Mouse (Mus musculus) testis, adult 2 months (tissue): Measurements from ENCODE around the gene Zkscan17. TPM values are rescaled to one million over a fixed set of nuclear protein-coding genes. Genes with fewer than 3 reads are reported as not detected.

Experiments
- H3K27ac ChIP-seq: fragments of 200-500 bp; 2 replicates; pipeline ENCODE4 v1.5.1; 2012; ENCODE audit warnings: low read depth, low read length; ENCODE audit not compliant: control insufficient read depth, insufficient read depth
- H3K27me3 ChIP-seq: fragments of 200-500 bp; 2 replicates; pipeline ENCODE4 v1.6.1; 2012; ENCODE audit warnings: mild to moderate bottlenecking, low read length, moderate library complexity; ENCODE audit not compliant: control insufficient read depth, insufficient read depth
- H3K36me3 ChIP-seq: fragments of 200-500 bp; 2 replicates; pipeline ENCODE4 v1.6.1; 2012; ENCODE audit warnings: mild to moderate bottlenecking, low read length; ENCODE audit not compliant: control insufficient read depth, insufficient read depth
- H3K4me1 ChIP-seq: fragments of 200-500 bp; 2 replicates; pipeline ENCODE4 v1.6.1; 2012; ENCODE audit warnings: low read length; ENCODE audit not compliant: control insufficient read depth, insufficient read depth
- H3K4me3 ChIP-seq: fragments of 200-500 bp; 2 replicates; pipeline ENCODE4 v1.5.1; 2012; ENCODE audit warnings: low read depth, mild to moderate bottlenecking, low read length, moderate library complexity, mixed read lengths; ENCODE audit not compliant: control insufficient read depth
- CTCF ChIP-seq: fragments of 200-500 bp; IDR thresholded peaks from 2 replicates; pipeline ENCODE4 v1.5.1; 2012; ENCODE audit warnings: low read depth, mild to moderate bottlenecking, inconsistent platforms, low read length, moderate library complexity; ENCODE audit not compliant: control insufficient read depth, insufficient read depth, insufficient replicate concordance
- POLR2A ChIP-seq: fragments of 200-500 bp; IDR thresholded peaks from 2 replicates; pipeline ENCODE4 v1.6.1; 2012; ENCODE audit warnings: low read depth, mild to moderate bottlenecking, inconsistent platforms, low read length, moderate library complexity; ENCODE audit not compliant: control insufficient read depth
- polyA plus RNA-seq: library from polyadenylated mRNA; depleted of rRNA; stranded (reverse); fragments of >200 nt; gene quantifications from 2 replicates; pipeline ENCODE4 v1.2.3, GENCODE M21; 2012

Gene Zkscan17
- polyA plus RNA-seq, 1 experiment: 75.9 TPM

GRCm38 (mm10) chr11:59519741-59520495 is 6.6 kb downstream of the Zkscan17 start:
- H3K27me3 ChIP-seq: no peaks in the 10 kb centered on the region
- TF ChIP-seq POLR2A (no peak), CTCF (no peak)
- H3K4me1 ChIP-seq: peaks cover 6% of the 10 kb centered on the region
- H3K27ac ChIP-seq: no peak overlapping the region
- no peaks in the 10 kb centered on the region for H3K36me3 ChIP-seq
- H3K4me3 ChIP-seq: no peak overlapping the region

- Histone ChIP-seq H3K36me3 (no peaks in the 10 kb centered on the region), H3K27ac (no peak overlapping the region), H3K4me3 (no peak overlapping the region; the same call in 1 of the 2 replicates), H3K27me3 (no peaks in the 10 kb centered on the region), H3K4me1 (peaks cover 6% of the 10 kb centered on the region)
- no peak for TF ChIP-seq POLR2A
- no peak for TF ChIP-seq CTCF
Observed at GRCm38 (mm10) chr11:59518226-59518625, 8.3 kb downstream of the Zkscan17 start.

DNA sequence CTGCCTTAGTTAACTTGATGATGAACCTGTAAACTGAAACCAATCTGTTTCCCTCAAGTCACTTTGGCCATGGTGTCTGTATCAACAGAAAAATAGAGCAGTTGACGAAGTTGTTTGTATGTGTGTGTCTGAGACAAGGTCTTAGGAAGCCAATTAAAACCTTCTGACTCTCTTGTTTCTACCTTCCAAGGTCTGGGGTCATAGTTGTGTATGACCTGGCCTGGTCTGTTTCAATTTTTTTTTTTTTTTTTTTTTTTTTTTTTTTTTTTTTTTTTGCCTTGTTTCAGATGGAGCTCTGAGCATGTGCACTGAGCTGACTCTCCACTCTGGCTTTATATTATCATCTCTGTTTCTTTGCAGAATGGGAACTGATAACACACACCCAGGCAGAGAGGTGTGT is 9.1 kb downstream of the Zkscan17 start:
- TF ChIP-seq POLR2A (no peak), CTCF (no peak)
- Histone ChIP-seq H3K27me3 (no peaks in the 10 kb centered on the region), H3K27ac (no peak overlapping the region), H3K4me3 (no peak overlapping the region), H3K4me1 (peaks cover 6% of the 10 kb centered on the region), H3K36me3 (no peaks in the 10 kb centered on the region)

- no peak for TF ChIP-seq CTCF
- no peak for TF ChIP-seq POLR2A
- H3K27ac ChIP-seq: no peak overlapping the region
- no peaks in the 10 kb centered on the region for H3K36me3 ChIP-seq
- H3K4me1 ChIP-seq: peaks cover 6% of the 10 kb centered on the region
- no peaks in the 10 kb centered on the region for H3K27me3 ChIP-seq
- H3K4me3 ChIP-seq: no peak overlapping the region
Observed at GRCm38 (mm10) chr11:59514789-59515188, 11.8 kb downstream of the Zkscan17 start.

DNA sequence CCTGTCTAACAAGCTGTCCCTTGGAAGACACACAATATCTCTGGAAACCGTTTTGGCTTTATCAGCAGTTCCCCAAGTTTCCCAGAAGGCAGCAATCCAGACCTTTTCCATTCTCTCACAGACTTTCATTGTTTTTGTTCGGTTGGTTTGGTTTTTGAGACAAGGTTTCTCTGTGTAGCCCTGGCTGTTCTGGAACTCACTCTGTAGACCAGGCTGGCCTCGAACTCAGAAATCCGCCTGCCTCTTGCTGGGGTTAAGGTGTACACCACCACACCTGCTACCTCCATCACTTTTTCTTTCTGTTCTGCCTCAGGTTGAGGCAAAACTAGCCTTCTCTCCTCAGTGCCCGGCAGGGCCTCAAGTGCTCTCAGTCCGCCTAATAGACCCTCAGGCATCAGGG is 12.2 kb downstream of the Zkscan17 start:
- H3K4me3 ChIP-seq: no peak overlapping the region
- TF ChIP-seq CTCF (no peak), POLR2A (no peak)
- H3K27ac ChIP-seq: no peak overlapping the region
- H3K36me3 ChIP-seq: no peaks in the 10 kb centered on the region
- no peaks in the 10 kb centered on the region for H3K27me3 ChIP-seq
- peaks cover 6% of the 10 kb centered on the region; the same call in 1 of the 2 replicates for H3K4me1 ChIP-seq

GRCm38 (mm10) chr11:59513556-59513955 is 13.0 kb downstream of the Zkscan17 start:
- Histone ChIP-seq H3K36me3 (no peaks in the 10 kb centered on the region), H3K27me3 (no peaks in the 10 kb centered on the region), H3K4me1 (peaks cover 6% of the 10 kb centered on the region; the same call in 1 of the 2 replicates), H3K4me3 (no peak overlapping the region), H3K27ac (no peak overlapping the region)
- no peak for TF ChIP-seq POLR2A
- TF ChIP-seq CTCF: no peak

DNA sequence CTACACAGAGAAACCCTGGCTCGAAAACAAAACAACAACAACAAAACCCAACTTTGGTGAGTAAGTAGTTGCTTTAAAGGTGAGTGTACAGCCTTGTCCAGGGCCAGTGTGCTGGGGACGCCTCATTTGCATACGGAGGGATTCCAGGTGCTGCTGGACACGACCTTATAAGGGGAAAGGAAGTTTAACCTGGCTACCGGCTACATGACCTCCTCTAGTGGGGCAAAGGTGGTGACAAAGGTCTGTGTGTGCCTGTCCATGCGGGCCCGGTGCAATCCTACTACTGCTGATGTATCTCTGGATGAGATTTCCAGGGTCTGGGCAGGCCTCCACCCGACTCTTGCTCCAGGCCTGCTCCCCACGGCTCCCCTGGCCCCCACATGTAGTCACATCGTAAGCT is 13.8 kb downstream of the Zkscan17 start:
- H3K27me3 ChIP-seq: no peaks in the 10 kb centered on the region
- no peak overlapping the region for H3K27ac ChIP-seq
- H3K4me3 ChIP-seq: no peak overlapping the region
- H3K36me3 ChIP-seq: no peaks in the 10 kb centered on the region
- H3K4me1 ChIP-seq: peaks cover under 1% of the 10 kb centered on the region; the same call in 1 of the 2 replicates
- no peak for TF ChIP-seq POLR2A
- TF ChIP-seq CTCF: no peak

- Histone ChIP-seq H3K27me3 (no peaks in the 10 kb centered on the region), H3K27ac (no peak overlapping the region), H3K4me3 (no peak overlapping the region), H3K4me1 (peaks cover 8% of the 10 kb centered on the region), H3K36me3 (no peaks in the 10 kb centered on the region)
- TF ChIP-seq CTCF: no peak
- TF ChIP-seq POLR2A: no peak
Observed at GRCm38 (mm10) chr11:59511558-59511957, 15.0 kb downstream of the Zkscan17 start.
